Mouse (Mus musculus): ENCODE measurements at regions not wholly inside any gene's neighbourhood (a gene's known extent, or its start where the extent isn't known, plus 50 kb on each side); places are given as distances from the start of the nearest gene placed in this dataset.

GRCm38 (mm10) chr13:28455016-28455415, 197.7 kb downstream of the Gm11361 start:
- TF ChIP-seq CTCF (IDR thresholded peaks at IDR 0.05; ENCODE audit: extremely low read depth, insufficient read depth, low read length) (no peak), POLR2A (IDR thresholded peaks at IDR 0.05; ENCODE audit: extremely low read depth, insufficient read depth, low read length) (no peak)

Data from cortical plate, adult 2 months (tissue).